Mouse (Mus musculus) kidney, postnatal 0 days (tissue): ENCODE measurements at regions not wholly inside any gene's neighbourhood (a gene's known extent, or its start where the extent isn't known, plus 50 kb on each side); places are given as distances from the start of the nearest gene placed in this dataset.

ENCODE experiments used
- ATAC-seq: fragments of 200-750 bp; cut with Nextera tagmentation; replicated peaks from 2 replicates; pipeline ENCODE4 v1.8.0; 2017; ENCODE audit warnings: low read depth, moderate number of reproducible peaks, moderate TSS enrichment, moderate library complexity; ENCODE audit not compliant: low FRiP score
- DNase-seq: peaks from one replicate; pipeline ENCODE4 v3.0.0-alpha.2; 2016; ENCODE audit warnings: low spot score
- H3K27ac ChIP-seq: fragments of 300-500 bp; sonication (generic); 2 replicates; pipeline ENCODE4 v1.5.1; 2014; ENCODE audit warnings: mild to moderate bottlenecking
- H3K27me3 ChIP-seq: fragments of 300-500 bp; sonication (generic); 2 replicates; pipeline ENCODE4 v1.6.1; 2014; ENCODE audit warnings: low read length, mixed read lengths; ENCODE audit not compliant: insufficient read depth
- H3K36me3 ChIP-seq: fragments of 300-500 bp; sonication (generic); 2 replicates; pipeline ENCODE4 v1.6.1; 2014; ENCODE audit warnings: low read length, mixed read lengths; ENCODE audit not compliant: insufficient read depth
- H3K4me1 ChIP-seq: fragments of 300-500 bp; sonication (generic); replicated peaks from 2 replicates; pipeline ENCODE4 v1.6.1; 2014; ENCODE audit warnings: antibody characterized with exemption, low read length, mixed read lengths; ENCODE audit not compliant: insufficient read depth
- H3K4me2 ChIP-seq: fragments of 300-500 bp; sonication (generic); 2 replicates; pipeline ENCODE4 v1.6.1; 2014; ENCODE audit warnings: mild to moderate bottlenecking, low read length, moderate library complexity, mixed read lengths
- H3K4me3 ChIP-seq: fragments of 300-500 bp; sonication (generic); replicated peaks from 2 replicates; pipeline ENCODE4 v1.5.1; 2014; ENCODE audit warnings: low read depth, low read length
- H3K9ac ChIP-seq: fragments of 300-500 bp; sonication (generic); 2 replicates; pipeline ENCODE4 v1.6.1; 2014; ENCODE audit warnings: low read depth, low read length
- H3K9me3 ChIP-seq: fragments of 300-500 bp; sonication (generic); replicated peaks from 2 replicates; pipeline ENCODE4 v1.6.1; 2016; ENCODE audit warnings: low read length, inconsistent platforms, mixed read lengths
- CTCF ChIP-seq: IDR thresholded peaks from 2 replicates; pipeline ENCODE4 v1.5.1; 2016; ENCODE audit warnings: antibody characterized with exemption, low read depth, mild to moderate bottlenecking, moderate library complexity
- WGBS: fragments of 180-500 bp; shearing (Covaris S2); extraction: QIAGEN DNeasy Blood & Tissue Kit; methylation state at CpG from one replicate; pipeline ENCODE4 v1.1.7; 2014; 5-methylcytosine and 5-hydroxymethylcytosine counted together

DNA sequence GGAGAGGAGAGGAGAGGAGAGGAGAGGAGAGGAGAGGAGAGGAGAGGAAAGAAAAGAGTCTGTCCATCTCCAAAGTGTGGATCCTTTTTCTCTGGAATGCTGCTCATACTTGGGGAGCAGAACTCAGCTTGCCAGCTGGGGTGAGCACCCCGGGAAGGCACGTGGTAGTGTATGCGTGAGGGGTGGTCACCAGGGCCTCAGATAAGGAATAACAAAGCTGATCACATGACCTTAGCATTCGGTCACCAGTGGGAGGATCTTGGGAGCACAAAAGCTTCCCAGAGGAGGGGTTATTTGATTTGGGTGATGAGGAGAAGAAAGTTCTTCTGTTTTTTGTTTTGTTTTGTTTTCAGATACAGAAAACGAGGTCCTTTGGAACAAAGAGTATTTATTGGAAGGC is 69.4 kb upstream of the Tle3 start:
- no peak for TF ChIP-seq CTCF
- WGBS = 12% methylated on average over 5 of the region's 5 CpGs
- Histone ChIP-seq H3K4me1 (no peaks in the 10 kb centered on the region), H3K9me3 (no peaks in the 10 kb centered on the region), H3K4me3 (no peak overlapping the region), H3K36me3 (no peaks in the 10 kb centered on the region), H3K4me2 (no peak overlapping the region), H3K27me3 (no peaks in the 10 kb centered on the region), H3K9ac (no peak overlapping the region), H3K27ac (no peak overlapping the region)
- DNase-seq (no peak), ATAC-seq (no peak)

DNA sequence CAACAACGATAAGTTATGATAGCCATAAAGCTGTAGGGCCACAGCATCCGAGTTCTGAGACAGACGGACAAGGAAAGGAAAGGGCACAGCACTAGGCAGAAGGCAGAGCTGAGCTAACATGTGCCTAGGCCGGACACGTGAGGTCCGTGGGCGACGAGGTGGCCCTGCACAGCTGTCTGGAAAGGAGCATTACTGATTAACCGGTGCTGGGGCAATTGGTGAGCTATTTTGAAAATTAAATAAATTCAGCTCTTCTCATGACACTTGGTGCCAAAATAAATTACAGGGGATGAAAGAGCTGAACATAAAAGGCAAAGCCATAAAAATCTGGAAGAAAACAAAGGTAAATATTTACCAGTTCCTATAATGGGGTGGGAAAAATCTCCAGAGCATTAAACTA is 65.9 kb upstream of the Tle3 start:
- no peaks in the 10 kb centered on the region for H3K36me3 ChIP-seq
- 55% methylated on average over 9 of the region's 9 CpGs for WGBS
- no peak overlapping the region for H3K4me2 ChIP-seq
- H3K4me3 ChIP-seq = no peak overlapping the region
- H3K4me1 ChIP-seq = 0 out of 2 replicates have a peak, but pooled peaks cover 3% of the 10 kb centered on the region
- H3K9ac ChIP-seq = no peak overlapping the region
- no peak for TF ChIP-seq CTCF
- H3K27me3 ChIP-seq = no peaks in the 10 kb centered on the region
- H3K9me3 ChIP-seq = no peaks in the 10 kb centered on the region
- H3K27ac ChIP-seq = peak overlapping the region; percentile 37; the same call in 1 of the 2 replicates
- peak; percentile 46 for DNase-seq
- peak; percentile 85 for ATAC-seq

DNA sequence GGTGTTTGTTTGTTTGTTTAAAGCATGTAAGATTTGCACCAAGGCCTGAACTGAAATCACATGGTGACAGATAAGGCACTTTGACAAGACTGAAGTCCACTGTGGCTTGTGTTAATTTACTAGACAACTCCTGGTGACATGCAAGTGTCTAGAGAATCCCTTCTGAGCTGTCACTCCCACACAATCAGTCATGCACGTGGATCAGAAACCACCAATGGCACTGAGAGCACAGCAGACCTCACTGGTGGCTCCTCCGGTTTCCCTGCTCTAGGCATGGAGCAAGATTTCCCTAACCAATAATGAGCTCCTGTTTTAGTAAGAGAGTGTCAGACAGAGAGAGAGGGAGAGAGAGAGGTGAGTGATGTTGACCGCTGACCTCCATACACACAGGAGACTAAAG is 63.1 kb upstream of the Tle3 start:
- no peak overlapping the region for H3K4me2 ChIP-seq
- no peak overlapping the region for H3K27ac ChIP-seq
- ATAC-seq (no peak), DNase-seq (peak; percentile 35)
- H3K27me3 ChIP-seq = no peaks in the 10 kb centered on the region
- no peak overlapping the region for H3K4me3 ChIP-seq
- H3K9me3 ChIP-seq = no peaks in the 10 kb centered on the region
- WGBS = 51% methylated on average over 3 of the region's 3 CpGs
- no peaks in the 10 kb centered on the region for H3K36me3 ChIP-seq
- H3K4me1 ChIP-seq = 0 out of 2 replicates have a peak, but pooled peaks cover 3% of the 10 kb centered on the region
- TF ChIP-seq CTCF = no peak
- no peak overlapping the region for H3K9ac ChIP-seq

DNA sequence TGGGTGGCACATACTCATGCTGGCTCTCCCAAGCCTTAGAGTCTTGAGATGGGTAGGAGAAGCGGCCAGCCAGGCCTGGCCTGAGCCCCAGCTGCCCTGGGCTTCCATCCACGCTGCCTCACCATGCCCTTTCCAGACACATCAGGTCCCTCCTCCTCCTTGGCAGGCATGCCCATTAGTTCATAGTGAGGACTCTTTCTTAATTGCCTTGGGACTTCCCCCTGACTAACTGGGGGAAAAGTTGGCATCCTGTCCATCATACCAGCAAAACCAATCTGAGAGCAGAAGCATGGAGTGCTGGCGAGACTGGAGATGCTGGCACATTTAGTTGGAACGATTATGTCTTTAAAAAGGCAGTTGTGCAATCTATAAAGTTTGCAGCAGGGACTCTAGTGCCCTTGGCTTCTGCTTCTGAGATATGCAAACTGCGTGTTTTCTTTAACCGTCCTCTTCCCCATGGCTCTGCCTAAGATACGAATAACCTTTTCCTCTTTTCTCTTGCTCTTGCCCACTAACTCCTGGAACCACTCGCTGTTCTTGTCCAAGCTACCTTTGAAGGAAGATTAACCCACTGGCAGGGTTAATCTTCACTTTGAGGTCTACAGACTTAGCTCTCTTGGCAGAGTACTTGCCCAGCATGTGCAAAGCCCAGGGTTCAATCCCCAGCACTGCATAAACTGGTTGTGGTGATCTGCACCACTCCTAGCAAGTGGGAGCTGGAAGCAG is 62.2 kb upstream of the Tle3 start:
- Histone ChIP-seq H3K27me3 (no peaks in the 10 kb centered on the region), H3K36me3 (no peaks in the 10 kb centered on the region), H3K4me1 (peaks cover 8% of the 10 kb centered on the region; the same call in 1 of the 2 replicates), H3K4me3 (no peak overlapping the region), H3K9me3 (no peaks in the 10 kb centered on the region), H3K27ac (no peak overlapping the region), H3K9ac (no peak overlapping the region), H3K4me2 (no peak overlapping the region)
- ATAC-seq = no peak
- DNase-seq = no peak
- WGBS = 85% methylated on average over 8 of the region's 8 CpGs
- no peak for TF ChIP-seq CTCF

DNA sequence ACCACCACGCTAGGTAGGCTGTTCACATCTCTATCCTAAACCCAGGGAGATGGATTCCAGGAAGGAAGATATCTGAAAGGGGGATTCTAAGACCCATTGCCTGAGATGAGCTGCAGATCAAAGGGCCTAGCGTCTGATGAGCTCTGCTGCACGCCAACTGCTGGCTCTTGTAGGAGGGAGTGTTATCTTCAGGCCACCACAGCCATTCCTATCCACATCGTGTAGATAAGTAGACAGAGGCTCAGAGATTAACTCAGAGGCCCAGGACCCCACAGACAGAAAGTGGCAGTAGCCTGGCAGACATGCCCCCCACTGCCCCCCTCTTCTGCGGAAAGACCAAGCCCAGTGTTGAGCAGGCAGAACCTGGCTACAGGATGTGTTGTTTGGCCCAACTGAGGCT is 61.6 kb upstream of the Tle3 start:
- Histone ChIP-seq H3K27me3 (no peaks in the 10 kb centered on the region), H3K4me3 (no peak overlapping the region), H3K4me1 (peaks cover 12% of the 10 kb centered on the region; the same call in 1 of the 2 replicates), H3K36me3 (no peaks in the 10 kb centered on the region), H3K9ac (no peak overlapping the region), H3K9me3 (no peaks in the 10 kb centered on the region), H3K4me2 (no peak overlapping the region), H3K27ac (no peak overlapping the region)
- WGBS = 66% methylated on average over 5 of the region's 5 CpGs
- DNase-seq = no peak
- no peak for ATAC-seq
- TF ChIP-seq CTCF = no peak

DNA sequence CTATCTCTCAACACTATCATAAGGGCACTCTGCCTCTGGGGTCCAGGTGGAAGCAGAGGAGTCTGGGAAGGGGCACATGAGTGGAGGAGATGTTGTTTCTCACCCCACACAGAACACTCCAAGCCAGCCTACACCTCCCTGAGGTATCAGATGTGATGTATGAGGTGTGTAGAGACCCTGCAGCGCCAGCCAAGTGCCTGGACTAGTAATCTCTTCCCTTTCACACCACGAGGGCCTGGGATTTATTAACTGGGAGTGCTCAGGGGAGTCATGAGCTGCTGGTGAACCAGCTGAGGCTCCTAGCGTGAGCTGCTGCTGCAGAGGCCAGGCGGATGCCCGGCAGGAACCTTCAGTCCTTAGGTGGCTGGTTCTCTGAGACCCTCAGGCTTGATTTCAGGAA is 60.6 kb upstream of the Tle3 start:
- Histone ChIP-seq H3K4me3 (no peak overlapping the region), H3K27me3 (no peaks in the 10 kb centered on the region), H3K27ac (no peak overlapping the region), H3K36me3 (no peaks in the 10 kb centered on the region), H3K9me3 (no peaks in the 10 kb centered on the region), H3K4me2 (no peak overlapping the region), H3K4me1 (peaks cover 16% of the 10 kb centered on the region; the same call in 1 of the 2 replicates), H3K9ac (no peak overlapping the region)
- WGBS = 37% methylated on average over 5 of the region's 5 CpGs
- TF ChIP-seq CTCF = no peak
- ATAC-seq = no peak
- DNase-seq = no peak
